Mouse (Mus musculus) liver, embryonic 14.5 days (tissue): ENCODE measurements around the gene Cspg4.

Source experiments
- CTCF ChIP-seq: IDR thresholded peaks from 2 replicates; pipeline ENCODE4 v1.5.1; 2016; ENCODE audit warnings: antibody characterized with exemption, low read depth, control low read depth
- EP300 ChIP-seq: IDR thresholded peaks from 2 replicates; pipeline ENCODE4 v1.6.1; 2016; ENCODE audit warnings: antibody characterized with exemption, low read depth

DNA sequence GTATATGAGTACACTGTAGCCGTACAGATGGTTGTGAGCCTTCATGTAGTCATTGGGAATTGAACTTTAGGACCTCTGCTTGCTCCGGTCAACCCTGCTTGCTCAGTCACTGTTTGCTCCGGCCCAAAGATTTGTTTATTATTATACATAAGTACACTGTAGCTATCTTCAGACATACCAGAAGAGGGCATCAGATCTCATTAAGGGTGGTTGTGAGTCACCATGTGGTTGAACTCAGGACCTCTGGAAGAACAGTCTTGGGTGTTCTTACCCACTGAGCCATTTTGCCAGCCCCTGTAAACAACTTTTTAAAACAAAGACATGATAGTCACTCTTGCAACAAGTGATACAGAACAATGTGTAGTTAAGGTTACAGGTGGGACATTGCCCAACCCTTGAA is 32.9 kb upstream of the Cspg4 start:
- no peak for TF ChIP-seq CTCF
- no peak for TF ChIP-seq EP300
